Mouse (Mus musculus): Measurements from ENCODE around the gene Kif1c. TPM values are rescaled to one million over a fixed set of nuclear protein-coding genes. Genes with fewer than 3 reads are reported as not detected.
"Not testable (repeated sequence)": the region's sequence is repeated elsewhere in the genome, so short reads cannot be mapped to it uniquely, and the experiment has no call there.

The Kif1c gene
- polyA plus RNA-seq, 1 experiment from 2014 or later, result 1.3 TPM

GRCm38 (mm10) chr11:70760446-70760845 lies 60.1 kb downstream of the Kif1c start:
- H3K36me3 ChIP-seq (ENCODE audit: control insufficient read depth, insufficient read depth, low read length); H3K27me3 ChIP-seq (replicated peaks; ENCODE audit: control insufficient read depth, insufficient read depth, low read length); H3K4me2 ChIP-seq (ENCODE audit: low read length); H3K9ac ChIP-seq (ENCODE audit: low read depth, low read length); H3K9me3 ChIP-seq (ENCODE audit: control insufficient read depth, low read length); H3K4me3 ChIP-seq (ENCODE audit: low read length); H3K27ac ChIP-seq (ENCODE audit: low read depth, low read length); ATAC-seq: not testable (repeated sequence)
- peaks cover 12% of the 10 kb centered on the region for H3K4me1 ChIP-seq (ENCODE audit: control insufficient read depth, insufficient read depth, low read depth, low read length)
- WGBS, result 58% methylated on average over 3 of the region's 3 CpGs

DNA sequence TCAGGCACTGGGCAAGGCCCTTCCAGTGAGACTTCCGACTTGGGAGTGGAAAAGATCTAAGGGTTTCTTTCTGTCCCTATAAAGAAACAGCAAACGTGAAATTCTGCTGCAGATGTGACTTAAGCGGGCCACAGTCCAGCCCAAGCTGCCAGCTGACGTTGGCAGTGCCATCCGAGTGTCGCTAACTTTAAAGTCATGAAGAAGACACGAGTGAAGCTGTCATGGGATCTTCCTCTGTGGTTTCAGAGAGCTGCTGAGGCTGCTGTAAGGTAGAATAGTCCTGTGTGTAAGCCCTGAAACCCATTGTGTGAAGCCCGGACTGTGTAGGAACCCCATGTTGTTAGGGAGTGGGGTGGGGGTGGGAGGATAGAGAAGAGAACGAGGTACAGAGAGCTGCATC lies 62.3 kb downstream of the Kif1c start:
- Histone ChIP-seq H3K4me2 (ENCODE audit: low read length) (no peak overlapping the region), H3K4me1 (ENCODE audit: control insufficient read depth, insufficient read depth, low read depth, low read length) (peaks cover 10% of the 10 kb centered on the region), H3K9ac (ENCODE audit: low read depth, low read length) (no peak overlapping the region), H3K27me3 (replicated peaks; ENCODE audit: control insufficient read depth, insufficient read depth, low read length) (no peaks in the 10 kb centered on the region), H3K9me3 (ENCODE audit: control insufficient read depth, low read length) (no peaks in the 10 kb centered on the region), H3K36me3 (ENCODE audit: control insufficient read depth, insufficient read depth, low read length) (no peaks in the 10 kb centered on the region), H3K27ac (ENCODE audit: low read depth, low read length) (no peak overlapping the region), H3K4me3 (ENCODE audit: low read length) (no peak overlapping the region)
- ATAC-seq, result no peak
- 81% methylated on average over 9 of the region's 9 CpGs for WGBS

- peaks cover 10% of the 10 kb centered on the region for H3K4me1 ChIP-seq (ENCODE audit: control insufficient read depth, insufficient read depth, low read depth, low read length)
These were observed 63.2 kb downstream of the Kif1c start for GRCm38 (mm10) chr11:70763582-70763935.

DNA sequence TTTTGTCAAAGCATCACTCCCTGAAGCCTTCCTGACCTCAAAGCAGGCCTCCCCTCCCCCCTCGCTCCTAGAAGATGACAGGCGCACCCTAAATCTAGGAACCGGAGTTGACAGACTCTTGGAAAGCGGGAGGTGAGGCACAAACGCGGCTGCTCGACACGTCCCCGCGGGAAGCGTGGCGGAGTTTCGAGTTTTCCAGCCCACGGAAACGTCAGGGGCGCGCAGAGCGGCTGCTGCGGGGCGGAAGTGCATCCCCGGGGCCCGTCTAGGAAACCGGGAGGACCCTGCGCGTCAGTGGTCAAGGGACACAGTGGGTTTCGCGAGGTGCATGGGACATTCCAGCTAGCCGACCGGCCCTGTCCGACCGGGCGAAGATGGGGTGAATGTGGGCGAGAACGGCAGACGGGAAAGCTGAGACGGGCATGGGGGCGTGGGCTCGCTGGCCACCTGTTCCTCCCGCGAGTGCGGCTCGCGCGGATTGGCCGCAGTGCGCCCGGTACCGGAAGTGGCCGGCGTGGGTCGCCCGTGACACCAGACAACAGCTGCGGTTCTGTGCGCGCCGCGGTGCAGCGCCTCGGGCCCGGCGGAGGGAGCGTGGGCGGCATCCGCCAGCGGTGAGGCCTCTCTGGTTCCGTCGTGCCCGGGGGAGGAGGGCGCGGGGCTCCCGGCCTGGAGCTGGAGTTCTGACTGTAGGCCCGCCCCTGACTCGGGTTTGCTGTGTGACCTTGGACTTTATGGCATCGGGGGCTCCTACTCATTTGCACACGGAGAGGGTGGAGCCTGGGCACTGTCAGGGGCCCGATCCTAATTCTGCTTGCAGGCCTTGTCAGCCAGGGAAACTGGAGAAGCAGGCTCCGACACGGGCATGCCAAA lies 63.8 kb downstream of the Kif1c start, which contains the start of gene Zfp3:
Zfp3 (plus strand) TSS at position 274 of the 873 bp plus-strand sequence.
- Histone ChIP-seq H3K27me3 (replicated peaks; ENCODE audit: control insufficient read depth, insufficient read depth, low read length) (no peaks in the 10 kb centered on the region), H3K36me3 (ENCODE audit: control insufficient read depth, insufficient read depth, low read length) (no peaks in the 10 kb centered on the region), H3K27ac (ENCODE audit: low read depth, low read length) (peak within 1 kb of the TSS; percentile 82), H3K4me1 (ENCODE audit: control insufficient read depth, insufficient read depth, low read depth, low read length) (peaks cover 10% of the 10 kb centered on the region), H3K9me3 (ENCODE audit: control insufficient read depth, low read length) (no peaks in the 10 kb centered on the region), H3K4me3 (ENCODE audit: low read length) (peak within 1 kb of the TSS; percentile 71), H3K4me2 (ENCODE audit: low read length) (peak within 1 kb of the TSS; percentile 74), H3K9ac (ENCODE audit: low read depth, low read length) (peak within 1 kb of the TSS; percentile 83)
- peak; percentile 94 for ATAC-seq
- WGBS, result under 1% methylated on average over 73 of the region's 78 CpGs

More at GRCm38 (mm10) chr11:70763582-70763935, 63.2 kb downstream of the Kif1c start:
- peak overlapping the region; percentile 82; the same call in 1 of the 2 replicates for H3K27ac ChIP-seq (ENCODE audit: low read depth, low read length)
- no peaks in the 10 kb centered on the region for H3K27me3 ChIP-seq (replicated peaks; ENCODE audit: control insufficient read depth, insufficient read depth, low read length)
- ATAC-seq, result peak; percentile 25; the same call in 1 of the 2 replicates
- peak overlapping the region; percentile 71 for H3K4me3 ChIP-seq (ENCODE audit: low read length)
- H3K36me3 ChIP-seq (ENCODE audit: control insufficient read depth, insufficient read depth, low read length), result no peaks in the 10 kb centered on the region
- H3K9me3 ChIP-seq (ENCODE audit: control insufficient read depth, low read length), result no peaks in the 10 kb centered on the region
- peak overlapping the region; percentile 83 for H3K9ac ChIP-seq (ENCODE audit: low read depth, low read length)
- 16% methylated on average over 3 of the region's 3 CpGs for WGBS
- peak overlapping the region; percentile 74 for H3K4me2 ChIP-seq (ENCODE audit: low read length)

DNA sequence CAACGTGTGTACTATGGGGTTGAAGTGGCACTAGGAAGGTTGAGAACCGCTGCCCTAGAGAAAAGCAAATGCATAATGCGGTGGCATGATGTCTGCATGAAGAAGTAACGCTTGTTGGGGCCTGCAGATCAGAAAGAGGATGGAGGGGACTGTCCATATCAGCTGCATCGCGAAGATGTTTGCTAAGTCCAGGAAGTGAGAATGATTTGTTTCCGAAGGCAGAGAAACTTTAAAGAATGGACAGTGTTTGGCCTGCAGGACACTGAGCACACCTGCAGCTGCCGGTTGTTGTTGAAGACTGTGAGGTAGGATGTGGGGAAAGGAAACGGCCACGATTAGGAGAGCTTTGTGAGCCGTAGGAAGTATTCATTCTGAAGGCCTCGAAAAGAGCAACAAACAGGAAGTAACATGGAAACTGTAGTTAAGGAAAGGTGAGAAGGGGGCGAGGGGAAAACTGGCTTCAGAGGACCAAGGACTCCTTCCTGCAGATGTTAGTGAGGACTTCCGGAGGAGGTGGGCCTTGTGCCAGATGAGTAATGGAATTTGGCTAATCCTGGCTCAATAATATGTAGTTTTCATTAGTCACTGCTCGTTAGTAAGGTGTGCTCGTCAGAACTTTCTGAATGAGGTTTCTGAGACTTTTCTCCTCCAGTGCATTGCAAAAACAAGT lies 65.6 kb downstream of the Kif1c start:
- no peaks in the 10 kb centered on the region for H3K27me3 ChIP-seq (replicated peaks; ENCODE audit: control insufficient read depth, insufficient read depth, low read length)
- WGBS, result 89% methylated on average over 16 of the region's 16 CpGs
- no peaks in the 10 kb centered on the region for H3K9me3 ChIP-seq (ENCODE audit: control insufficient read depth, low read length)
- no peak overlapping the region for H3K9ac ChIP-seq (ENCODE audit: low read depth, low read length)
- H3K4me3 ChIP-seq (ENCODE audit: low read length), result no peak overlapping the region
- no peaks in the 10 kb centered on the region for H3K36me3 ChIP-seq (ENCODE audit: control insufficient read depth, insufficient read depth, low read length)
- no peak overlapping the region for H3K4me2 ChIP-seq (ENCODE audit: low read length)
- peaks cover 10% of the 10 kb centered on the region for H3K4me1 ChIP-seq (ENCODE audit: control insufficient read depth, insufficient read depth, low read depth, low read length)
- no peak overlapping the region for H3K27ac ChIP-seq (ENCODE audit: low read depth, low read length)
- ATAC-seq, result no peak

- no peak overlapping the region for H3K4me2 ChIP-seq (ENCODE audit: low read length)
- H3K36me3 ChIP-seq (ENCODE audit: control insufficient read depth, insufficient read depth, low read length), result peaks cover 12% of the 10 kb centered on the region
- no peak for ATAC-seq
- no peak overlapping the region for H3K27ac ChIP-seq (ENCODE audit: low read depth, low read length)
- H3K4me3 ChIP-seq (ENCODE audit: low read length), result no peak overlapping the region
- H3K27me3 ChIP-seq (replicated peaks; ENCODE audit: control insufficient read depth, insufficient read depth, low read length), result no peaks in the 10 kb centered on the region
- H3K9ac ChIP-seq (ENCODE audit: low read depth, low read length), result no peak overlapping the region
- no peaks in the 10 kb centered on the region for H3K9me3 ChIP-seq (ENCODE audit: control insufficient read depth, low read length)
- 92% methylated on average over 3 of the region's 3 CpGs for WGBS
- no peaks in the 10 kb centered on the region; the same call in 1 of the 2 replicates for H3K4me1 ChIP-seq (ENCODE audit: control insufficient read depth, insufficient read depth, low read depth, low read length)
These were observed 70.5 kb downstream of the Kif1c start for GRCm38 (mm10) chr11:70770804-70771203.

GRCm38 (mm10) chr11:70776830-70777571 lies 76.7 kb downstream of the Kif1c start:
- Histone ChIP-seq H3K9ac (ENCODE audit: low read depth, low read length) (no peak overlapping the region), H3K4me3 (ENCODE audit: low read length) (no peak overlapping the region), H3K4me2 (ENCODE audit: low read length) (no peak overlapping the region), H3K36me3 (ENCODE audit: control insufficient read depth, insufficient read depth, low read length) (peaks cover 8% of the 10 kb centered on the region), H3K9me3 (ENCODE audit: control insufficient read depth, low read length) (no peaks in the 10 kb centered on the region), H3K4me1 (ENCODE audit: control insufficient read depth, insufficient read depth, low read depth, low read length) (peaks cover 2% of the 10 kb centered on the region; the same call in 1 of the 2 replicates), H3K27ac (ENCODE audit: low read depth, low read length) (no peak overlapping the region), H3K27me3 (replicated peaks; ENCODE audit: control insufficient read depth, insufficient read depth, low read length) (no peaks in the 10 kb centered on the region)
- ATAC-seq, result peak; percentile 80
- WGBS, result 28% methylated on average over 17 of the region's 17 CpGs

GRCm38 (mm10) chr11:70777634-70778033 lies 77.3 kb downstream of the Kif1c start:
- ATAC-seq, result no peak
- 72% methylated on average over 6 of the region's 6 CpGs for WGBS

More at GRCm38 (mm10) chr11:70777634-70778033, 77.3 kb downstream of the Kif1c start:
- Histone ChIP-seq H3K4me3 (ENCODE audit: low read length) (no peak overlapping the region), H3K36me3 (ENCODE audit: control insufficient read depth, insufficient read depth, low read length) (peaks cover 2% of the 10 kb centered on the region; the same call in 1 of the 2 replicates), H3K27me3 (replicated peaks; ENCODE audit: control insufficient read depth, insufficient read depth, low read length) (no peaks in the 10 kb centered on the region), H3K9me3 (ENCODE audit: control insufficient read depth, low read length) (no peaks in the 10 kb centered on the region), H3K27ac (ENCODE audit: low read depth, low read length) (no peak overlapping the region), H3K4me1 (ENCODE audit: control insufficient read depth, insufficient read depth, low read depth, low read length) (peaks cover 2% of the 10 kb centered on the region; the same call in 1 of the 2 replicates), H3K4me2 (ENCODE audit: low read length) (no peak overlapping the region), H3K9ac (ENCODE audit: low read depth, low read length) (no peak overlapping the region)
